Mouse (Mus musculus) naive thymus-derived CD4-positive, alpha-beta T cell, adult 2 months (primary cell): ENCODE results near the gene Tcf7.

Experiments
- DNase-seq: peaks from one replicate; pipeline ENCODE4 v3.0.0-alpha.2; 2011; ENCODE audit warnings: low read depth

The Tcf7 gene

DNA sequence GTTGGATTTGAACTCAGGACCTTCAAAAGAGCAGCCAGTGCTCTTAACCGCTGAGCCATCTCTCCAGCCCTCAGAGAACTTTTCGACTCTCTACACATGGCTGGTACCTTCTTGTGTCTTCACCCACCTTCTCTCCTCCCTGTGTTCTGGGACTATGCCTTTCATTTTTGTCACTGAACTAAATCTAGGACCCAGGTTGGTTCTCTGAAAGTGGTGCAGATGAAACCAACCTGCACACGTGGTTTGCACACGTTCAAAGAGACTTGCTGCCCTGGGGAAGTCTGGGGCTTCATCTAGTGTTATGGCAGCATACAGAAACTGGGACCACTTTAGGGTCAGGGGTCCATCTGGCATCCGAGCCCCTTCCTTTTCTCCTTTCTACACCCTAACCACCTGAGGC is 15.5 kb downstream of the Tcf7 start:
- DNase-seq: peak; percentile 68

DNA sequence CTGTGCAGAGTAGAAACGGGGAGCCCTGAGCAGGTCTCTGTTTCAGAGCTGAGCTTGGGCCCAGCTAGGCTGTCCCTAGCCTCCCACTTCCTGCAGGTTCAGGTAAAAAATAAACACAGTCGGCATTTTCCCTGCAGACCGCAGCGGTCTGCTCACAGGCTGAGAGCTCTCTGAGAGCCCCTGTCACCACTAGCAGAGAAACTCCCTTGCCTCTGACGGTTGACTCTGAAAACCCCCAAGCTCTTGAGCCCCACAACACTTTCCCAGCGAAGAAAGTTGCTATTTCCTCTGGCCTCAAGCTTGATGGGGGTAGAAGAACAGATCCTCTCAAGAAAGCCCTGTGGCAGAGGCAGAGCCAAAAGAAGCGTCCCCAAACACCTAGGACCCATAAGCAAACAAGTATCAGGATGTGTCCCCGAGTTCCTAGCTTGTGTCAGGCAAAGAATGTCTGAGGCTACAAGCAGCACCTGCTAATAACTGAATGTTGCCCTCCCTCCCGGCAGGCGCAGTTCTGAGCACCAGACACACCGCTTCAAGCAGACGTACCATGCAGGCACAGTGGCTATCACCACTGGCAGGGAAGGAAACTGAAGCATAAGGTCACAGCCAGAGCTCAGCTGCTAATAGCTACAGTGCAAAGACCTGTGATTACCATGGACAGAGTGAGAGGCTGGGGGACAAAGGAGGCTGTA is 17.1 kb downstream of the Tcf7 start:
- DNase-seq: peak; percentile 91

DNA sequence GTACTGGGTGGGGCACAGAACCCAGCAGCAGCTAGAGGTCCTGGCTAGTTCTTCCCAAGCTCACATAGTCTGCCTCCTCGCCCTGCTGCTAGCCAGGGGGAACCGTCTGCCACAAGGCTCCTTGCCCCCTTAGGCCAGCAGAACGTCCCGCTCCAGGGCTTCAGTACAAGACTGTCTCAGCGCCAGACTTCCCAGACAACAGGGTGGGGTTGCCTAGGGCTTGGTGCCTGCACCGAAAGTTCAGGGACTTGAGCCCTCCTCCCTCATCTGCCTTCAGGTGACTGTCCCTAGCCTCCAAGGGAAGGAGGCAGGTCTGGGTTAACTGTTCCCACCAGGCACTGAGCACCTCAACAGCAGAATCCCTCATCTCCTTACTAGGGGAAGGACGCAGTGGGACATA is 17.9 kb downstream of the Tcf7 start:
- no peak for DNase-seq

DNA sequence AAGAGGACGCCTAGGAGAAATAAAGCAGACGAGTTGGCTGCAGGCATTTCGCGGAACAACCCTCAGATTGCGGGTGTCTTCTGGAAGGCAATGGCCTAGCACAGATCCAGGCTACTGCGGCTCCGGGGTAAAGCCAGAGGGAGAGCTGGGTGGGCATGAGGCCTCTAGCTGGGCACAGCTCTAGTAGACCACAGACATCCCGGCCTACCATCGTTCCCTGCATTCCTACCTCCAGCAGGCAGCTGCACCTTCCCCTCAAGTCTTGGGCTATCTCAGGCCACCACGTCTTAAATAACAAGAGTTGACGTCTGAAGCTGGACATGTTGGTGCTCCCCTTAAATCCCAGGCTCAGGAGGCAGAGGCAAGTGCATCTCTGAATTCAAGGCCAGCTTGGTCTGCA is 20.5 kb downstream of the Tcf7 start:
- DNase-seq: no peak

DNA sequence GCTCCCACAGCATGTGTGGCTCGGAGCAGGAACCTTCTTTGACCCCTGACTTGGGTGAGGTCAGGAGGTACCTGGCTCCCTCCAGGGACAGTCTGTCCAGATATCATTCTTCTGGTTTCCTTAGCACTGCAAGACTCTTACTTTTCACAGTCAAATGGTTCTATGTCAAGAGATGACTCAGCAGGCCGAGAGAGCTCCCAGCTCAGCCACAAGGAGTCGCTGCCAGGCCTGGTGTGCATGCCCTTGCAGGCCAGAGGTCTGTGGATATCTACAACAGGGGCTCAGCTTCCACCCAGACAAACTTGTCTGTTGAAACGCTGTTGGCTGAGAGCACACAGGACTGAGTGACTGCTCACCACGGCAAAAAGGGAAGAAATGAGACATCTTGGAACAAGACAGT is 20.9 kb downstream of the Tcf7 start:
- peak; percentile 78 for DNase-seq

DNA sequence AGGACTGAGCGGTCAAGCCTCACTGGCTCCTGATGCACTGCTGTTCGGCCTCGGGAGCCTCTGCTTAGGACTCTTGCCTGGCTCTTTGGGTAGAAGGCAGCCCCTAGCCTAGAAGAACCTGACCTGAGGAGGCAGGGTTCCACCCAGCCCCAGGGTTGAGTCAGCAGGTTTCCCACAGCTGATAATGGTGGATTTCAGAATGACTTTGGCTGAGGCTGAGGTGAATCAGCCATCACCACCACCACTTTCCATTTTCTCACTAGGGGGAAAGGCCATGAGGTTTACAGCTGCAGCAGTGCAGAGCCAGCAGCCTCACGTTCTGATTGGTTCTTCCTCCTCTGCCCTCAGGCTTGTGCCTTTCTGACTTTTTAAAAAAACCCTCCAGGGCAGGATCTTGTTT is 21.9 kb downstream of the Tcf7 start:
- peak; percentile 51 for DNase-seq

DNA sequence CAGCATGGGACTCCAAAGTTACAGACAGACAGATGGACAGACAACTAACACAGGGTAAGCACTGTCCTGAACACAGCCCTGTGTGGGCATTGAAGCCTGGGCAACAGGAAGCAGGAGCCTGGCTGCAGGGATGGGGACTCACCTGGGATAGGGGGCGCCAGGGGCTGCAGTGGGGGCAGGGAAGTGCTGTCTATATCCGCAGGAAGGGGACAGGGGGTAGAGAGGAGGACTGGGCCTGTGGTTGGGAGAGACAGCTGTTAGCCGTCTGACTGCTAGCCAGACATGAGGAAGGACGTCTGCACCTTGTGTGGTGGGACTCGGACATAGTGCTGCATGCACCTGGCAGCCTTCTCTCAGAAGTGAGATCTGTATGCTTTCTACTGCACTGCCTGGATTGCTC is 24.1 kb downstream of the Tcf7 start:
- no peak for DNase-seq

DNA sequence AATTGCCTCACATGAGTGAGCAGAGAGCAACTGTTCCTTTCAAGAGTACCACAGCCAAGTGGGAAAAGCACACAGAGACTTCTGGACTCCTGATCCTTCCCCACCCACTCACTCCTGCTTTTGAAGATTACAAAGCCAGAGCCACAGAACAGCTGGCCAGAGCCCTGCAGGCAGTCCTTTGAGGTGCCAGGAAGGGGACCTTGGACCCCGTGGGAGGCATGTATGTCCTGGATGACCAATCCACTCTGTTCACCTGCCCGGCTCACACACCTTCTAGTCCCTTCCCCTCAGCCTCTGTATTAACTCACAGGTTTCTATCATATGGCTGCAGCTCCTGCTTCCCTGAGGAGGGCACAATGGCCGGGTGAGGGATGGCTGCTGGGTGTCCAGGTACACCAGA is 25.4 kb downstream of the Tcf7 start:
- no peak for DNase-seq

DNA sequence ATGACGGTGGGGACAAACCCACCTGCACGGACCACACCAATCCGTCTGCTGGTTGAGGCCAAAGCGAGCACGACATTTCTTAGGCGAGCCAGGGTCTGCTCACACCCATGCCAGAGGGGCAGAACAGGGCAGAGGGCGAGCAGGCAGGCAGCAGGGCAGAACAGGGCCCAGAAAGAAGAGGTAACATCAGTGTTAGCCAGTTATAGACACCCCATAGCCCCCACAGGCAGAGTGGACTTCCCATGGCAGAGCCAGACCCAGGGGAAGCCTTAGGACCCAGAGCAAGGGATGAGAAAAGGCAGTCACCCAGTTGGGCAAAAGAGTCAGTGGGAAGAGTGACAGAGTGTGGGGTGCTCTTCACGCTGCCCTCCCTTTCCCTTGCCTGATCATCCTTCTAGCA is 27.7 kb downstream of the Tcf7 start:
- DNase-seq: no peak

DNA sequence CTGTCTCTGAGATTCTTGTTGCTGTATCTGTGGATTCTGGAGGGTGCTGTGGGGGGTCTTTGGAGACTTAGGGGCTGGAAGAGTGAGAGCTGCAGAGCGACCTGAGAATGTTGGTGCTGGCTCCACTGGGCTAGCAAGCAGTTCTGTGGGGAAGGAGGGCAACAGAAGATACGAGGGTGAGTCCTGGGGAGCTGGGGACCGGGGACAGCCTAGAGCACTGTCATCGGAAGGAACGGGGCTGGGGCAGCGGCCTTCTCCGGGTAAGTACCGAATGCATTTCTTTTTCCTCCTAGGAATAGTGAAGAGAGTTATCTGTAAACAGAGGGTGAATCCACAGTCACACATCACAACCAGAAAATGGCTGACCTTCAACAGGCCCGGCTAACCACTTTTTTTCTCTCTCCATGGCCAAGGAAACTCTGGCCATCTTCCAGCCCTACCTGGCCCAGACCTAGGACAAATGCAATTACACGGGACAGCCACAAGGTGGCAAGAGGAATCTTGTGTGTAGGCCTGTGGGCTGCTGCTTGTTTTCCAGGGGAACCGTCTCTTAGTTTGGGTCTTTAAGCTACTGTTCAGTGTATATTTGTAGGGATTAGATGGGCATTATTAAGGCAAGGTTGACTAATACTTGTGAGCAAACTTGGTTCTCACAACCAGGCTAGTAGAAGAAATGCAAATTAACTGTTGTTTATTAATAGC is 29.0 kb downstream of the Tcf7 start:
- peak; percentile 77 for DNase-seq

DNA sequence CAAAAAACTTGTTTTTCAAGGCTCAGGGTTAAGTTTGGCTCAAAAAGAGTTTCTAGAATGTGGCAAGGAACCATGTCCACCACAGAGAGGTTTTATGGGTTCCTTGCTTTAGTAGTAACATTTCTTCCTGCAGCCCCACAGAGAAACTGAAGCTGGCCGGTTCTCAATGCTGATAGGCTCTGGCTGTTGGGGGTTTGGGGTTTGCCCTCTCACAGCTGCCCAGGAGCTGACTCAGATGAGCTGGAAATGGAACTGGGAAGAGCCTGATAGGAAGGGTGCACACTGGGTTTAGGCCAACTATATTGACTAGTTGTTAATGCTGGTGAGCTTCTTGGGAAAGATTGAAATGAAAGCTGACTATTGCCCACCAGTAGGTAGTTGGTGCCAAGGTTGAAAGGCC is 30.1 kb downstream of the Tcf7 start:
- peak; percentile 44 for DNase-seq

DNA sequence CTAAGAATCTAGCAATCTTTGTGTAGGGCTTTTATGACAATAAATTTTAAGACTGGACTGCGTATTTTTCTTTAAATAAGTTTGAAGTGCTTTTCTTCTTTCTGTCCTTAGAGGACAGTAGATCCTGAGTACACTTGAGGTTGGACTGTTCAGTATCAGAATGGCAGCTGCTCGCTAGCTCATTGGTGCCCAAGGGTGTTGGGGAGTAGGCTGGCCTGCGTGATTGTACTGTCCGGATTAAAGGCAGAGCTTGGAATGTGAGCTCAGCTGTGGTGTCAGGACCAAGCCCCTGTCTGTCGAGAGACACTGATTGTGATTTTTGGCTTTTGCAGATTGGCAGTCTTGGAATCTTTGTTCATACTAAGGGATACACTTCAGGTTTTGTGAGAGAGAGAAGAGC is 31.0 kb downstream of the Tcf7 start:
- DNase-seq: peak; percentile 47

DNA sequence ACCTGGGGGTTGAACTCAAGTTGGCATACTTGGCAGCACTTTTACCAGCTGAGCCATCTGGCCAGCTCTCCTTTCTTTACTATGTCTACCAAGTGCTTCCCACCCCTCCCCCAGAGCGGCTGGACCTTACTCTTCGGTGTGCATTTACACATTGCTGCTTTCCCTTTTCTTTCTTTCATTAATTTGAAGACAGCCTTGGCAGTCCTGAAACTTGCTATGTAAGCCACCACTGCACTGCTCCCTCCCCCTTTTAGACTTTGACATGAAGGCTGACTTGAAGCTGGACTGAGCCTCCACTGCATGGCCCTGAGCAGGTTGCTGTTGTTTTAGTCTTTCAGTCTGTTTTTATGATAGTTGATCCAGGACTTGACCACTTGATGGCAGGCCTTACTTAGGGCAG is 33.4 kb downstream of the Tcf7 start:
- DNase-seq: peak; percentile 44

DNA sequence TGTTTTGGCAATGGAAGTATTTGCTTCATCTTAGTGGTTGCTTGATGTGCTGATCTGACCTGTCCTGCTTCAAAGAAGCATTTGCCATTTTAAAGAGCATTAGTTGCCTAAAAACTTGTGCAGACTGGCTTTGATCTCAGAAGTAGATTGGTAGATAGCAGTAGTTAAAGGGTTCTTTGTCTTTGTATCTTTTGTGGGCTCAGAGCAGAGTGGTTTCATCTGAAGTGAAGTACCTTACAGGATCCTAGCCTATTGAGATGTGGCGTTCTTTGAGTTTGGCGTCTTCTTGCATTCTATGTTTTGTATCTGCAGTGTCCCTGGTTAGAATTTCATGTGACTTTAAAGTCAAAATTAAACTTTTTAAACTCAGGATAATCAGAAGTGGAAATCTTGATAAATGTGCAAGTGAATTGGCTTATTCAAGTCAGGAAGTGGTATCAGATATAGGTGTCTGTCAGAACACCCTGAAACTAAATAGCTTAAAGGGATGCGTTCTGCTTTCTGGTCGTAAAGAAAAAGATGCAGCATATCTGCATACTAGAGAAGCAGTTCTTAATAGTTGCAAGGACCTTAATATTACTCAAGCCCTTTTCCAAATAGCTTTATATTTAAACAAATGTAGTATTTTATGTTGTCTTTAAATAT is 41.8 kb downstream of the Tcf7 start:
- DNase-seq: peak; percentile 70

DNA sequence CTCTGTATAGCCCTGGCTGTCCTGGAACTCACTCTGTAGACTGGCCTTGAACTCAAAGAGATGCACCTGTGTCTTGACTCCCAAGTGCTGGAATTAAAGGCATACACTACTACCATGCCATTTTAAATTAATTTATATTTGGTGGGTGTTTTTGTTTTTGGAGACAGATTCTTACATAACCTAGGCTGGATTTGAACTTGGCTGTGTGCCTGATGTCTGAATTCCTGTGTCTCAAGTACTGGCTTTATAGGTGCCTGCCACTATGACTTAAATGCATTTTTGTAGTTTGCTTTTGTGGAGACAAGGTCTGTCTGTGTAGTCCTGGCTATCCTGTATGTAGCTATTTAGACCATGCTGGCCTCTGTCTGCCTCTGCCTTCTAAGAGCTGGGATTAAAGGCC is 48.3 kb downstream of the Tcf7 start:
- DNase-seq: no peak

DNA sequence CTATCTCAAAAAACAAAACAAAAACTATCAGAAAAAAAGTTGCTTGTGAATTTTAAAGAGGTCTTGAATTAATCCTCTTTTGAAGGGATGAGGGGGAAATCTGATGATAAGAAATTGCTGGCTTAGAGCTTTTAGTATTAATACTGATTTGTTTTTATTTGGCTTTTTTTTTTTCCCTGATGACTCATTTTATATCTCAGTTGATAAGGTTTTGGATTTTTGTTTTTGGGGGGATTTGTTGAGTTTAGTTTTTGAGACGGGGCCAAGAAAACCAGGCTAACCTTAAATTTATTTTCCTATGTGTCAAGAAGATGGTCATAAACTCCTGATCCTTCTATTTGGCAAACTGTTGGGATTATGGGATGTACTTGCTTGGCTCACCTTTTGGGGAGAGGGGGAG is 48.9 kb downstream of the Tcf7 start:
- DNase-seq: no peak

DNA sequence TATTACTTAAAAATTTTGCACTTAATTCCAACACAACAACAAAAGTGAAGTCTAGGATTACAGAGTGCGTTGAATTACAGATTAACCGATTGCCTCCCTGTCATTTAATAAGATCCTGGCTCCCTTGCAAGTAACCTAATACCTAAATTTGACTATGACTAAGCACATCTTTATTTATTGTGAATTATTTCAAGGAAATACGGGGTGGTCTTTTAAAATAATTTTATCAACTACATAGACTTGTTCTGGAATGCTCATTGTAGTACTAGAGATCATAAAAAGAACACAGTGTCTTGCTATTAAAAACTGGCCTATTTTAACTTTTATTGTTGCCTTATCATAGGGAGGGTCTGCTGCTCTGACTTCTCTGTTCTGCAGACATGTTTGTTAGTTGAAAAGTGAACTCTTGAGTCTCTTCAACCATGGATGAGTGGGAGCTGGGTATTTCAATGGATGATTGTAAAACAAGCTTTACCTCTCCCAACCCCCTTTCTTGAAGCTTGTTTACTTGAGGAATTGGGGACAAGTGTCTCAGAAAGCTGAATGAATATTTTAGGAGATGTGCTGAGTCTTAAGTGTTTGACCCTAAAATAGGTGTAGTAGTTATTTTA is 49.7 kb downstream of the Tcf7 start:
- no peak for DNase-seq

DNA sequence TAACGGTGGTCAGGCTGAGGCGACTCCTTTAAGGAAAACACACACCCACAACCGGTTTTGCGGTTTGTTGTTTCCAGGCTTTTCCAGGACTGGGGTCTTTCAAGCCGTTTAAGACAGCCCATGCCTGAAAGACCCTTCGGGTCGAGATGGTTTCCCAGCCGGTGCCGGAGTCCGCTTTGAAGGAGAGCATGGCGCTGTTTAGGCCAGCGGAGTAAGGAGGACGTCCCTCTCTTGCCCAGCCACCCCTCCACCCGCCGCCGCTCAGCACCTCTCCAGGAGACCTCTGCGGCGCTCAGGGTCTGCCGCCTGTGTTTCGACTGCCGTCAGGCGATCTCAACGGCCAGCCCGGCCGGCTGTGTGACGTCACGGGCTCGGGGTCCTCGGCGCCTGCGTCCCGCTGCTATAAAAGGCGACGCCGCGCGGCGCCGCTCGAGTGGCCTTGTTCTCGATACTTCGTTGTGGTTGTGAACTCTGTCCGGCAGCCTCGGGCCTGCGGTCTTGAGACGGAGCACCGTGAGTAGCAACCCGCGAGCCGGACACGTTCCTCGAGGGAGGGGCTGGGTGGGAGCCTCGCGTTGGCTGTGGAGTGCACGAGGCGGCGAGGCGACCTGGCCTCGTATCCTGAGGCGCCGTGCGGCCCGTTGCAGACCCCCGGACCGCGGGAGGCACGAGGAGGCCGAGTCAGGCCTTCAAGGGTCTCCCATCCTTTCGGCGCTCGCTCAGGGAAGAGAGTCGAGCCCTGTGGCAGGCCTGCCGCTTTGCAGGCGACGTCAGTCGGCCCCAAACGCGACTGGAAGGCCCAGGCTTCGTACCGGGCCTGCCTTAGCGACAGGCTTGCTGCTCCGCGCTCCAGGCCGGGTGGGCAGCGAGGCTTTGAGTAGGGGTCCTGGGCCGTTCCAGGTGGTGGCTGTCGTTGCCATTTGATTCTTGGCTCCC is 50.9 kb downstream of the Tcf7 start, which contains the start of gene Skp1a:
Gene Skp1a, plus strand, starts transcription at position 390 of the 936 bp plus-strand sequence.
- DNase-seq: peak; percentile 96

DNA sequence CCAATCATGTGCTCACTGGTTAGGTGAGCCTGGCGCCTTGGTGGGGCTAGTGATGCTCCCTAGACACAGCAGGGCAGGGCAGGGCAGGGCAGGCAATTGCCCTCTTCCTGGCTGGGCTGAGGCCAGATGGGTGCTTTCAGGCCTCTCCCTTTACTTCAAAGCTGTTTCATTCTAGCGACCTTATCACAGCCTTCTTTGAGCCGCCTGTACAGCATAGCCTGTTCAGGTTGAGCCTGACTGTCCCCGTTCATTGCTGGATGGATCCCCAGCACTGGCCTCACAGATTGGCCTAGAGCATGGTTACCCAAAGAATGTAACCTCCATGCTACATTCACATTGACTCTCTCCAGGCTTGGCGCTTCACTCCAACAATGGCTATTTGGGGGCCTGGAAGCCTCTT is 52.1 kb downstream of the Tcf7 start:
- no peak for DNase-seq

DNA sequence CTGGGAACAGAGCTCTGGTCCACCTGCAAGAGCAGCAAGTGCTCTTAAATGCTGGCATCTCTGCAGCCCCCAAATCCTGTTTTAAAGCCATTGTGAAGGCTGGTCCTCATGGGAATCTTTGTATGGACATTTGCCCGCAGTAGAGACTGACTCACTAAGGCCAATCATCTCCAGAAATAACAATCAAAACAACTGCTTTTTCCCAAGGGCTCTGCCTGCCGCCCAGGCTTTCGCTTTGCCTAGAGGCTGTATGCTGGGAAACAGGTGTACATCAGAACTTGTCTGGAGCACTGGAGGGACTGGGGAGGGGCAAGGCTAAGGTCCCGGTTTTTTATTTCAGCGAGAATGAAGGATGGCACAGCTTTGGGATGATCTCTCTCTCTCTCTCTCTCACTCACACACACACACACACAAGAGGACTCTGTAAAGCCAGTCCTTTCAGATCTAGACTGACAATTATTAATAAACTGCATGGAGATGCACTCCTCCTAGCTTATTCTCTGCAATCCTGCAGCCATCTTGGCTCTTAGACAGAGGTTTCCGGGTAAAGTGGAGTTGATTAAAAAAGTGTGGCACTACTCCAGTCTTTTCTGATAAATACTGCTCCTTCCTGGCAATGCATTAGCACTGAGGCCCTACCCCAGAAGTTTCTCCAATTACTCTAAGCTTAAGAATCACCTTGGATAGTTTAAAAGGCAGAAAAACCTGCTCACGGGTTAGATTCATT is 53.9 kb downstream of the Tcf7 start:
- DNase-seq: no peak
